Mouse (Mus musculus): ENCODE measurements at regions not wholly inside any gene's neighbourhood (a gene's known extent, or its start where the extent isn't known, plus 50 kb on each side); places are given as distances from the start of the nearest gene placed in this dataset.

GRCm38 (mm10) chr14:105950924-105951323 lies 54.3 kb upstream of the Spry2 start:
- DNase-seq: no peak

GRCm38 (mm10) chr14:105955082-105955481 lies 58.5 kb upstream of the Spry2 start:
- DNase-seq: no peak

- no peak for DNase-seq
Observed at GRCm38 (mm10) chr14:105956796-105957195, 60.2 kb upstream of the Spry2 start.

- no peak for DNase-seq
Observed at GRCm38 (mm10) chr14:105958005-105958404, 61.4 kb upstream of the Spry2 start.

- peak; percentile 55 for DNase-seq
Observed at GRCm38 (mm10) chr14:105979544-105980323, 83.1 kb upstream of the Spry2 start.

GRCm38 (mm10) chr14:105980324-105980680 lies 83.7 kb upstream of the Spry2 start:
- no peak for DNase-seq

- DNase-seq: no peak
Observed at GRCm38 (mm10) chr14:105987341-105987882, 90.8 kb upstream of the Spry2 start.

GRCm38 (mm10) chr14:105988738-105989137 lies 92.1 kb upstream of the Spry2 start:
- no peak for DNase-seq

GRCm38 (mm10) chr14:105993124-105993523 lies 96.5 kb upstream of the Spry2 start:
- DNase-seq: no peak

- DNase-seq: peak; percentile 4
Observed at GRCm38 (mm10) chr14:105999801-106000200, 103.2 kb upstream of the Spry2 start.

- no peak for DNase-seq
Observed at GRCm38 (mm10) chr14:106007769-106008168, 98.2 kb upstream of the Trim52 start.

- no peak for DNase-seq
Observed at GRCm38 (mm10) chr14:106008951-106009350, 97.0 kb upstream of the Trim52 start.

- no peak for DNase-seq
Observed at GRCm38 (mm10) chr14:106010961-106011360, 95.0 kb upstream of the Trim52 start.

GRCm38 (mm10) chr14:106011991-106012427 lies 94.0 kb upstream of the Trim52 start:
- DNase-seq: peak; percentile 13

GRCm38 (mm10) chr14:106022806-106023205 lies 83.2 kb upstream of the Trim52 start:
- no peak for DNase-seq

- no peak for DNase-seq
Observed at GRCm38 (mm10) chr14:106026815-106027214, 79.2 kb upstream of the Trim52 start.

GRCm38 (mm10) chr14:106027686-106028085 lies 78.3 kb upstream of the Trim52 start:
- no peak for DNase-seq

GRCm38 (mm10) chr14:106031094-106031493 lies 74.9 kb upstream of the Trim52 start:
- DNase-seq: no peak

- DNase-seq: no peak
Observed at GRCm38 (mm10) chr14:106033793-106034192, 72.2 kb upstream of the Trim52 start.

GRCm38 (mm10) chr14:106034933-106035665 lies 70.9 kb upstream of the Trim52 start:
- no peak for DNase-seq

- DNase-seq: no peak
Observed at GRCm38 (mm10) chr14:106044274-106044673, 61.7 kb upstream of the Trim52 start.

- no peak for DNase-seq
Observed at GRCm38 (mm10) chr14:106050231-106050630, 55.8 kb upstream of the Trim52 start.

GRCm38 (mm10) chr14:106052585-106053551 lies 53.1 kb upstream of the Trim52 start:
- DNase-seq: no peak
